Mouse (Mus musculus): ENCODE measurements around the gene Npm3.

DNA sequence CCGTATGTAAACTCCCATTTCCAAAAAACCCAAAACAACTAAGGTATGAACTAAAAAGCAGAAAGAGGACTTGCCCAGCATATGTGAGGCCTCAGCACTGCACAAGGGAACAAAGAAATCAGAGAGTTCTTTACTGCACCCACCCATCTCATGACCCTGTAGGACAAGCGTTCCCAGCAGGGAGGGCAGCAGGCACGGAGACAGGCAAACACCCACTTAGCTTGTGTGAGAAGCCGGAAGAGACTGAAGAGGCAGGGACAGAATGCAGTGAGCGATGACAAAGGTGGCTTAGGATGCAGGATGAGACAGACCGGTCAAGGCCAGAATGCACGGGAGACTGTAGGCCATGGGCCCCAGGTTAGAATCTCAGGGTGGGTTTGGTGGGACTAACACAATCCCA lies 17.7 kb downstream of the Npm3 start:
- TF ChIP-seq FLI1 (IDR thresholded peaks at IDR 0.05; ENCODE audit: low read length) (no peak), GATA1 (IDR thresholded peaks at IDR 0.05; ENCODE audit: borderline replicate concordance, low read length) (no peak)

Data from megakaryocyte, embryonic 14.5 days (primary cell).